Mouse (Mus musculus) adrenal gland, postnatal 36 days (tissue): Measurements from ENCODE around the gene Pgm2. TPM values are rescaled to one million over a fixed set of nuclear protein-coding genes. Genes with fewer than 3 reads are reported as not detected.
A peak's percentile ranks its signal among the peaks of the same experiment; 100 is the strongest.

Experiments used
- DNase-seq, 2 experiments: peaks; one replicate each; pipeline ENCODE4 v3.0.0; 2021; ENCODE audit warnings: mixed read lengths in 1 of 2
- total RNA-seq, 2 experiments: library from RNA; stranded (reverse); gene quantifications; 2 replicates each; pipeline ENCODE4 v1.2.3; 2021

The Pgm2 gene
- total RNA-seq, 2 experiments from 2014 or later, result 17.8 to 25.3 TPM

GRCm38 (mm10) chr5:64075506-64075905 is 17.2 kb upstream of the Pgm2 start:
- DNase-seq, result peak; percentile 20 to 68

- DNase-seq, result no peak
These were observed 15.4 kb upstream of the Pgm2 start for GRCm38 (mm10) chr5:64077353-64077752.

- peak; percentile 58 to 75 for DNase-seq
These were observed 13.8 kb upstream of the Pgm2 start for GRCm38 (mm10) chr5:64078740-64079461.

- no peak for DNase-seq
These were observed 13.3 kb upstream of the Pgm2 start for GRCm38 (mm10) chr5:64079462-64079817.

- DNase-seq, result peak; percentile 18
These were observed 9.0 kb upstream of the Pgm2 start for GRCm38 (mm10) chr5:64083447-64084359.

- no peak for DNase-seq
These were observed 7.3 kb upstream of the Pgm2 start for GRCm38 (mm10) chr5:64085405-64085804.

GRCm38 (mm10) chr5:64088740-64089139 is 4.0 kb upstream of the Pgm2 start:
- no peak for DNase-seq

GRCm38 (mm10) chr5:64093349-64093871 is 660 bp downstream of the Pgm2 start:
- peak; percentile 56 to 59 for DNase-seq

GRCm38 (mm10) chr5:64095342-64095993 is 2.7 kb downstream of the Pgm2 start:
- no peak for DNase-seq

- DNase-seq, result peak; percentile 56 to 70
These were observed 9.4 kb downstream of the Pgm2 start for GRCm38 (mm10) chr5:64101993-64102716.

- no peak for DNase-seq
These were observed 9.9 kb downstream of the Pgm2 start for GRCm38 (mm10) chr5:64102717-64103075.

- no peak for DNase-seq
These were observed 15.0 kb downstream of the Pgm2 start for GRCm38 (mm10) chr5:64107596-64108289.

GRCm38 (mm10) chr5:64109217-64109616 is 16.5 kb downstream of the Pgm2 start:
- peak in 1 of 2 experiments; percentile 11 for DNase-seq

- peak; percentile 71 to 73 for DNase-seq
These were observed 19.6 kb downstream of the Pgm2 start for GRCm38 (mm10) chr5:64112360-64112759.

- DNase-seq, result no peak
These were observed 21.5 kb downstream of the Pgm2 start for GRCm38 (mm10) chr5:64114210-64114609.

- DNase-seq, result no peak
These were observed 24.4 kb downstream of the Pgm2 start for GRCm38 (mm10) chr5:64117191-64117590.

- no peak for DNase-seq
These were observed 33.0 kb downstream of the Pgm2 start for GRCm38 (mm10) chr5:64125783-64126182.

GRCm38 (mm10) chr5:64131550-64131949 is 38.8 kb downstream of the Pgm2 start:
- no peak for DNase-seq

GRCm38 (mm10) chr5:64133901-64134300 is 41.2 kb downstream of the Pgm2 start:
- DNase-seq, result no peak

GRCm38 (mm10) chr5:64136325-64136724 is 43.6 kb downstream of the Pgm2 start:
- peak in 1 of 2 experiments; percentile 18 for DNase-seq

- DNase-seq, result no peak
These were observed 47.5 kb downstream of the Pgm2 start for GRCm38 (mm10) chr5:64140202-64140601.
